Mouse (Mus musculus) olfactory bulb, adult 2 months (tissue): ENCODE data around the gene Mapk3.

ENCODE experiments used
- CTCF ChIP-seq: fragments of 200-500 bp; IDR thresholded peaks from 2 replicates; pipeline ENCODE4 v1.5.1; 2012; ENCODE audit warnings: low read depth, mild to moderate bottlenecking, low read length, moderate library complexity; ENCODE audit not compliant: insufficient read depth
- POLR2A ChIP-seq: fragments of 200-500 bp; IDR thresholded peaks from 2 replicates; pipeline ENCODE4 v1.6.1; 2012; ENCODE audit warnings: mild to moderate bottlenecking, low read depth, low read length, moderate library complexity; ENCODE audit not compliant: insufficient read depth

DNA sequence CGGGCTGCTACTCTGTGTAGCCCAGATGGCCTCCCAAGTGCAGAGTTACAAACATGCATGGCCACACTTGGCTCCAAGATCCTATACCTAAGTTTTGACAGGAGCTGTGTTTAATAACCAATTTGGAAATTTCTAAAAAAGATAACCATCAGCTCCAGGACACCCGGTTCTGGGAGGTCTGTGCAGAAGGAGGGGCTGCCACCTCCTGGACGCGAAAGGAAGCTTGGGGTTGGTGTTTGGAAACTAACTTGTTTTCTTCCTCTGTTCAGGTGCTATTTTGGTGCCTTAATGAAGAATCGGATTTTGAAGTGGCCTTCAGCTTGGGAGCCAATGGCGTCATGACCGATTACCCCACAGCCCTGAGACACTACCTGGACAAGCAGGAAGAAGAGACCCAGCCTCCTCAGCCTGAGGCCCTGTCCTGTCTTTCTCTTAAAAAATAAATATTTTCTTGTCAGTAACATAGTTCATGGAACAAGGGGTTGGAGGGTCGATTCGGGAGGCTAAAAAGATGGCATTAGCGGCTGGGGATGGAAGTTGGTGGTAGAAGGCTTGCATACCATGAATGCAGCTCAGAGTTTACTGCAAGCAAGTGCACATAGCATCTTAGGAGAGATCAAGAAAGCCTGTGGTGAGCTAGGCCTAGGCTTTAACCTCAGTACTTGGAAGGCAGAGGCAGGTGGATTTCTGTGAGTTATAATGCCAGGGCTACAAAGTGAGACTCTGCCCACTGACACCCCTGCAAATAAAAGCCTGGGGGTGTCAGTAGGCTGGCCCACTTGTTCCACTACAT is 16.0 kb downstream of the Mapk3 start:
- TF ChIP-seq POLR2A: no peak
- TF ChIP-seq CTCF: no peak
